Mouse (Mus musculus): ENCODE data around the gene Ankrd2. TPM values are rescaled to one million over a fixed set of nuclear protein-coding genes. Genes with fewer than 3 reads are reported as not detected.

Gene Ankrd2
- polyA plus RNA-seq, 1 experiment from 2014 or later: 0.30 TPM

DNA sequence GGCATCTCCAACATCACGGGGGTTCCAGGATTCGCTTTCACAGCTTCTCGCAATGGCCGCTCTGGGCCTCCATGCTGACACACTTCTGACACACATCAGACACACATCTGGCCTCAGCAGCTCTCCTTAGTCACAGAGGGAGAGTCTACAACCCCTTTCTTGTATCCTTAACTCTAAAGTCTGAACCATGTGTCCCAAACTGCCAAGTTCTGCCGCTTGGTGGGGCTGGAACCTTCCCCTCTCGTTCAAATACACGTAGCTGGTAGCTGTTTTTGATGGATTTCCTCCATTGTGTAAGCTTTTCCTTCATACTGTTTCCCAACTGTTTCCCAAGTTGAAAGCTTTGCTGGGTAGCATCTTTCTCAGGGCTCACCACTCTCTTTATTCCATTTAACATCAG, 35.4 kb downstream of the Ankrd2 start:
- Histone ChIP-seq H3K27ac (ENCODE audit: low read length) (no peak overlapping the region), H3K4me1 (ENCODE audit: control insufficient read depth, insufficient read depth, low read length) (no peaks in the 10 kb centered on the region), H3K9ac (replicated peaks; ENCODE audit: low read depth, low read length) (no peak overlapping the region), H3K4me2 (replicated peaks; ENCODE audit: low read depth, low read length) (no peak overlapping the region), H3K36me3 (ENCODE audit: control insufficient read depth, insufficient read depth, low read length) (peaks cover 8% of the 10 kb centered on the region), H3K4me3 (ENCODE audit: low read depth, low read length) (no peak overlapping the region), H3K9me3 (ENCODE audit: control insufficient read depth, low read depth, low read length) (no peaks in the 10 kb centered on the region), H3K27me3 (ENCODE audit: control insufficient read depth, insufficient read depth, low read length) (no peaks in the 10 kb centered on the region)
- ATAC-seq (ENCODE audit: insufficient number of reproducible peaks, insufficient read depth, low FRiP score, low read depth): no peak
- 73% methylated on average over 7 of the region's 7 CpGs for WGBS

DNA sequence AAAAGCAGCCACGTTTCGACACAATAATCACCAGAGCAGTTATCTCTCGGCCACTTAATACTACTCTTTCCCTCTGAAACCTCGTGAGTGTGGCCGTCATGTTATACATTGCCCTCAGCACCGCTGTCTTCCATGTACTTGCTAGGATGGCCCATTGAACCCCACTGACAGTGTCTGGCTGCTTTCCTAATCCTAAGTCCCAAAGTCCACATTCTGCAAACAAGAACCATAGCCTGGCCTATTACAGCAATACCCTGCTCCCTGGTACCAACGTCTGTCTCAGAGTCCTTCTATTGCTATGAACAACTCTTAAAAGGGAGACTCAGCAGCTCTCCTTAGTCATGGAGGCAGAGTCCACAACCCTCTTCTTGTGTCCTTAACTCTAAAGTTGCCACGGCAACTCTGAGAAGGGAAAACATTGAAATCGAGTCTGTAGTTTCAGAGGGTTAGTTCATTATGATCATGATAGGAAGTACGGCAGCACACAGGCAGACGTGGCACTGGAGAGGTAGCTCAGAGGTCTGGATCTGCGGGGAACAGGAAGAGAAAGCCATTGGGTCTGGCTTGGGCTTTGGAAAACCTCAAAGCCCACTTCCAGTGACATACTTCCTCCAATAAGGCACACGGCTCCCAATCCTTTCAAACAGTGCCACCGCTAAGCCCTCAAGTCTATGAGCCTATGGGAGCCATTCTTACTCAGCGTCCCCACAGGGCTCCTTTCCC, 36.2 kb downstream of the Ankrd2 start:
- Histone ChIP-seq H3K4me2 (replicated peaks; ENCODE audit: low read depth, low read length) (no peak overlapping the region), H3K9me3 (ENCODE audit: control insufficient read depth, low read depth, low read length) (no peaks in the 10 kb centered on the region), H3K4me1 (ENCODE audit: control insufficient read depth, insufficient read depth, low read length) (no peaks in the 10 kb centered on the region), H3K4me3 (ENCODE audit: low read depth, low read length) (no peak overlapping the region), H3K9ac (replicated peaks; ENCODE audit: low read depth, low read length) (no peak overlapping the region), H3K27ac (ENCODE audit: low read length) (no peak overlapping the region), H3K36me3 (ENCODE audit: control insufficient read depth, insufficient read depth, low read length) (peaks cover 8% of the 10 kb centered on the region), H3K27me3 (ENCODE audit: control insufficient read depth, insufficient read depth, low read length) (no peaks in the 10 kb centered on the region)
- WGBS: 78% methylated on average over 15 of the region's 15 CpGs
- ATAC-seq (ENCODE audit: insufficient number of reproducible peaks, insufficient read depth, low FRiP score, low read depth): no peak

DNA sequence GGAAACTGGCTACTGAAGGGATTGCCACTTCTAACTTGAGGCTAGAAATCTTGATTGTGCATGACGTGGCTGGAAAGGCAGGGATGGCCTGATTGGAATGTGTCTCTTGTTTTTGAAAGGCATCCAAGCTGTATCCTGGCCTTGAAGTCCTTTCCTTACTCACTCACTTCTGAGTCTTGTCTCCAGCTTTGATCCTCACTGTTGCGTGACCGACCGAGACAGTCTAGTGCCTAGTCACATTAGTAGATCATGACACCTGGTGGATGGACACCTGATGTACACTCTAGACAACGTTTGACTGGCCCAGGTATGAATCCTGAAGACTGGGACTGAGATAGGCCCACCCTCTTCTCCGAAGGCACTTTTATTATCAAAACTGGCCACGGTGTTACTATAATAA, 37.0 kb downstream of the Ankrd2 start:
- H3K4me3 ChIP-seq (ENCODE audit: low read depth, low read length): no peak overlapping the region
- no peaks in the 10 kb centered on the region for H3K4me1 ChIP-seq (ENCODE audit: control insufficient read depth, insufficient read depth, low read length)
- H3K4me2 ChIP-seq (replicated peaks; ENCODE audit: low read depth, low read length): no peak overlapping the region
- H3K9ac ChIP-seq (replicated peaks; ENCODE audit: low read depth, low read length): no peak overlapping the region
- H3K27ac ChIP-seq (ENCODE audit: low read length): no peak overlapping the region
- no peak for ATAC-seq (ENCODE audit: insufficient number of reproducible peaks, insufficient read depth, low FRiP score, low read depth)
- H3K27me3 ChIP-seq (ENCODE audit: control insufficient read depth, insufficient read depth, low read length): no peaks in the 10 kb centered on the region
- WGBS: 77% methylated on average over 7 of the region's 7 CpGs
- H3K9me3 ChIP-seq (ENCODE audit: control insufficient read depth, low read depth, low read length): no peaks in the 10 kb centered on the region
- peaks cover 8% of the 10 kb centered on the region for H3K36me3 ChIP-seq (ENCODE audit: control insufficient read depth, insufficient read depth, low read length)

DNA sequence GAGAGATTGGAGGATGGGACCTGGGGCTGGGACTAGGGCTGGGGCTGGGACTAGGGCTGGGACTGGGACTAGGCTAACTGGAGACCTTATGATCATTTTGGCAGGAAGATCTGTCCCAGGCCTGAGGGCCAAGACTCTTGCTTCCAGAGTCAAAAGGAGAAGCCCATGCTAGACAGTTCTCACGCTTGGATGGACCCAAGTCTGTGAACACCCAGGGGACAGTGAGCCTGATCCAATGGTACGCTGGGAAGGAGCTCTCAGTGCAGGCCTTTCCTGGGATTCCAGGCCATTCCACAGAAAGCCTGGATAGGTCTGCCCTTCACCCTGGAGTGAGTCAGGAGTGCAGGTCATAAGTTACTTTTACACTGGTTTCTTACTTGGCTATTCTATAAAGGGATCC, 39.3 kb downstream of the Ankrd2 start:
- no peak for ATAC-seq (ENCODE audit: insufficient number of reproducible peaks, insufficient read depth, low FRiP score, low read depth)
- no peaks in the 10 kb centered on the region for H3K4me1 ChIP-seq (ENCODE audit: control insufficient read depth, insufficient read depth, low read length)
- WGBS: 87% methylated on average over 2 of the region's 2 CpGs
- H3K27ac ChIP-seq (ENCODE audit: low read length): no peak overlapping the region
- H3K4me3 ChIP-seq (ENCODE audit: low read depth, low read length): no peak overlapping the region
- no peaks in the 10 kb centered on the region for H3K9me3 ChIP-seq (ENCODE audit: control insufficient read depth, low read depth, low read length)
- H3K4me2 ChIP-seq (replicated peaks; ENCODE audit: low read depth, low read length): no peak overlapping the region
- no peak overlapping the region for H3K9ac ChIP-seq (replicated peaks; ENCODE audit: low read depth, low read length)
- H3K36me3 ChIP-seq (ENCODE audit: control insufficient read depth, insufficient read depth, low read length): peaks cover 8% of the 10 kb centered on the region
- no peaks in the 10 kb centered on the region for H3K27me3 ChIP-seq (ENCODE audit: control insufficient read depth, insufficient read depth, low read length)

DNA sequence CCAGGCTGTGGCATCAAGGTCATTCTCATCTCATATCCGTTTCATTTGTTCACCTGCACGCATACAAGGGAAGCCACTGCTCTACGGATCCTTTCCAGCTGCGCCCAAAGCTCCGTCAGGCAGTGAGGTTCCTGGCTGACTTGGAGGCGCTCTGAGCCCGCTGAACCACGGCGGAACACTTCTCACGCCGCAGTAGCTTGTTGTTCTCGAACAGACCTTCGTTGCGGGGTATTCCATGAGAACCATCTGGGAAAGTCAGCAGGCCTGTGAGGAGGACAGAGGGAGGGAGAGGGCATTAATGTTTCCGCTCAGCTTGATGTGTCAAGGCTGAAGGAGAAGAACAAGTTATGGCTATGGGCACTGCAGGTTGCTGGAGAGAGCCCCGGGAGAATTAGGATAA, 40.2 kb downstream of the Ankrd2 start:
- no peak overlapping the region for H3K4me2 ChIP-seq (replicated peaks; ENCODE audit: low read depth, low read length)
- H3K4me3 ChIP-seq (ENCODE audit: low read depth, low read length): no peak overlapping the region
- 90% methylated on average over 16 of the region's 16 CpGs for WGBS
- H3K9ac ChIP-seq (replicated peaks; ENCODE audit: low read depth, low read length): no peak overlapping the region
- H3K9me3 ChIP-seq (ENCODE audit: control insufficient read depth, low read depth, low read length): no peaks in the 10 kb centered on the region
- no peak for ATAC-seq (ENCODE audit: insufficient number of reproducible peaks, insufficient read depth, low FRiP score, low read depth)
- H3K4me1 ChIP-seq (ENCODE audit: control insufficient read depth, insufficient read depth, low read length): no peaks in the 10 kb centered on the region
- H3K27ac ChIP-seq (ENCODE audit: low read length): no peak overlapping the region
- peaks cover 8% of the 10 kb centered on the region for H3K36me3 ChIP-seq (ENCODE audit: control insufficient read depth, insufficient read depth, low read length)
- no peaks in the 10 kb centered on the region for H3K27me3 ChIP-seq (ENCODE audit: control insufficient read depth, insufficient read depth, low read length)

DNA sequence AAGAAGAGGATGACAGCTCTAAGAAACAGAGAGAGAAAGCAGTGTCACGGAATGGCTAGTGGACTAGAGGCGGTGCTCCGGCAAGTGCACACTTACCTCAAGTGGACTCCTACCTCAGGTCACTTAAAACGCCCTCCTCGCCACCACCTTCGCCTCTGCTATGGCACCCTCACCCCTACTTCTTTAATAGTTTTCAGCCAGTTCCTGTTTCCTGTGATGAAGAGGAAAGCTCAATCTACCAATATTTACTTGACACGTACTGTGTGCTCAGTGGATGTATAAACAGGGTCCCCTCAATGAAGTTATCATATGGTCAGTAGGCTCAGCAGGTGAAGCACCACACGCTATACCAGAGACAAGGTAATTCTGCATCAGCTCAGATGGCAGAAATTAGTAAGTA, 42.8 kb downstream of the Ankrd2 start:
- 91% methylated on average over 8 of the region's 8 CpGs for WGBS
- no peak overlapping the region for H3K4me2 ChIP-seq (replicated peaks; ENCODE audit: low read depth, low read length)
- no peaks in the 10 kb centered on the region for H3K4me1 ChIP-seq (ENCODE audit: control insufficient read depth, insufficient read depth, low read length)
- no peak overlapping the region for H3K4me3 ChIP-seq (ENCODE audit: low read depth, low read length)
- no peak overlapping the region for H3K27ac ChIP-seq (ENCODE audit: low read length)
- H3K36me3 ChIP-seq (ENCODE audit: control insufficient read depth, insufficient read depth, low read length): peaks cover 8% of the 10 kb centered on the region
- no peak for ATAC-seq (ENCODE audit: insufficient number of reproducible peaks, insufficient read depth, low FRiP score, low read depth)
- H3K9me3 ChIP-seq (ENCODE audit: control insufficient read depth, low read depth, low read length): no peaks in the 10 kb centered on the region
- H3K9ac ChIP-seq (replicated peaks; ENCODE audit: low read depth, low read length): no peak overlapping the region
- no peaks in the 10 kb centered on the region for H3K27me3 ChIP-seq (ENCODE audit: control insufficient read depth, insufficient read depth, low read length)

DNA sequence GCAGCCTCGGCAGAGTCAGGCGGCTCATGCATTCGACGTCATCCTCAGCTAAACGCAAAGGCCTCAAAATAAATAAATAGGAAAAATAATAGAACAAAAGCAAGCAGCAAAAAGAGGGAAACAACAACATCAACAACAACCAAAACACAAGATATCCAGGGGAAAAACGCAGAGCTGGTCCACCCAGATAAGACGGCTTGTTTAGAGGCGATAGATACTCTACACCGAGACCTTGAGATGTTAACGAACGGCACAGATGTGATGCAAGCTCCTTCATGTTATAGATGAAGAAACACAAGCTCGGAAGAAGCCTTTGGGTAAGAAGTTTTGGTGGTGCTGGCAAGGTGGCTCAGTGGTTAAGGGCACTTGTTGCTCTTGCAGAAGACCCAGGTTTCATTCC, 43.2 kb downstream of the Ankrd2 start:
- Histone ChIP-seq H3K9me3 (ENCODE audit: control insufficient read depth, low read depth, low read length) (no peaks in the 10 kb centered on the region), H3K4me2 (replicated peaks; ENCODE audit: low read depth, low read length) (no peak overlapping the region), H3K27me3 (ENCODE audit: control insufficient read depth, insufficient read depth, low read length) (no peaks in the 10 kb centered on the region), H3K36me3 (ENCODE audit: control insufficient read depth, insufficient read depth, low read length) (peaks cover 8% of the 10 kb centered on the region), H3K4me1 (ENCODE audit: control insufficient read depth, insufficient read depth, low read length) (no peaks in the 10 kb centered on the region), H3K9ac (replicated peaks; ENCODE audit: low read depth, low read length) (no peak overlapping the region), H3K27ac (ENCODE audit: low read length) (no peak overlapping the region), H3K4me3 (ENCODE audit: low read depth, low read length) (no peak overlapping the region)
- 93% methylated on average over 12 of the region's 12 CpGs for WGBS
- ATAC-seq (ENCODE audit: insufficient number of reproducible peaks, insufficient read depth, low FRiP score, low read depth): no peak

DNA sequence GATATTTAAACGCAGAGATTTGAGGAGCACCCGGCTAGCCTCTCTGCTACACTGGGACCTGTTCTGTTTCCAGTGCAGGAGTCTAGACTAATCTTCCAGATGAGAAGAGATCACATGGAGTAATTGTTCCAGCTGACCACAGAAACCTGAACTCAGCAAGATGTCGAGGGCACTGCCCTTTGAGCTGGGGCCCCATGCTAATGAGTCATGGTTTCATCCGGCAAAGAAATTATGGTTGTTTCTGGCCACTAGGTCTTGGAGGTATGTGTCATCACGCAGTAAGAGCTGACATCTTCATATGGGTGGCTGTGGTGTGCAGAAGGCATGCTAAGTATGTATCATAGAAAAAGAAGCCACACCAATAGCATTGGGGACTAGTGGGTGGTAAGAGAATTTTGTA, 44.1 kb downstream of the Ankrd2 start:
- H3K36me3 ChIP-seq (ENCODE audit: control insufficient read depth, insufficient read depth, low read length): peaks cover 8% of the 10 kb centered on the region
- 79% methylated on average over 5 of the region's 5 CpGs for WGBS
- H3K27me3 ChIP-seq (ENCODE audit: control insufficient read depth, insufficient read depth, low read length): no peaks in the 10 kb centered on the region
- no peak overlapping the region for H3K27ac ChIP-seq (ENCODE audit: low read length)
- no peak overlapping the region for H3K9ac ChIP-seq (replicated peaks; ENCODE audit: low read depth, low read length)
- ATAC-seq (ENCODE audit: insufficient number of reproducible peaks, insufficient read depth, low FRiP score, low read depth): no peak
- no peaks in the 10 kb centered on the region for H3K4me1 ChIP-seq (ENCODE audit: control insufficient read depth, insufficient read depth, low read length)
- no peaks in the 10 kb centered on the region for H3K9me3 ChIP-seq (ENCODE audit: control insufficient read depth, low read depth, low read length)
- H3K4me3 ChIP-seq (ENCODE audit: low read depth, low read length): no peak overlapping the region
- no peak overlapping the region for H3K4me2 ChIP-seq (replicated peaks; ENCODE audit: low read depth, low read length)

DNA sequence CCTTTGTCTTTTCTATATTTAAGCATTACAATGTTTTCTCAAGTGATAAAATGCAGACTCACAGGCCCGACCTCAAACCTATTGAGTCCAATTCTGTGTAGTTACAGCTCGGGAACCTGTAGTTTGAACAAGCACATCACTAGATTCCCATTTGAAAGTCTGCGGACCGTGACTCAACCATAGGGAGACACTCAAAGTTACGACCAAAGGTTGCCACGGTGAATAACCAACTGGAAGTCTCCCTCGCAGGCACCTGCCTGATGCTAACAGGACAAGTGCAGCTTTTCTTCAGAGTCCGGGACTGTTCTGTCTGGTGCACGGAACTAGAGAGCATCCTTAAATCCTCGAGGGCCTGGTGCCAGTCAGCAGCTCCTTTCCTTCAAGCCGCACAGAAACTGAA, 44.7 kb downstream of the Ankrd2 start:
- Histone ChIP-seq H3K27ac (ENCODE audit: low read length) (no peak overlapping the region), H3K9me3 (ENCODE audit: control insufficient read depth, low read depth, low read length) (no peaks in the 10 kb centered on the region), H3K36me3 (ENCODE audit: control insufficient read depth, insufficient read depth, low read length) (peaks cover 3% of the 10 kb centered on the region; the same call in 1 of the 2 replicates), H3K4me2 (replicated peaks; ENCODE audit: low read depth, low read length) (no peak overlapping the region), H3K9ac (replicated peaks; ENCODE audit: low read depth, low read length) (no peak overlapping the region), H3K27me3 (ENCODE audit: control insufficient read depth, insufficient read depth, low read length) (no peaks in the 10 kb centered on the region), H3K4me3 (ENCODE audit: low read depth, low read length) (no peak overlapping the region), H3K4me1 (ENCODE audit: control insufficient read depth, insufficient read depth, low read length) (no peaks in the 10 kb centered on the region)
- 88% methylated on average over 11 of the region's 11 CpGs for WGBS
- ATAC-seq (ENCODE audit: insufficient number of reproducible peaks, insufficient read depth, low FRiP score, low read depth): no peak
